Mouse (Mus musculus) layer of hippocampus, postnatal 10 days (tissue): Measurements from ENCODE around the gene Hebp1. TPM values are rescaled to one million over a fixed set of nuclear protein-coding genes. Genes with fewer than 3 reads are reported as not detected.

Experiments
- DNase-seq, 2 experiments: peaks; one replicate each; pipeline ENCODE4 v3.0.0; 2021; ENCODE audit warnings: low spot score in 2 of 2
- total RNA-seq, 2 experiments: library from RNA; stranded (reverse); gene quantifications; 2 replicates each; pipeline ENCODE4 v1.2.3; 2021

Hebp1 gene
- total RNA-seq, 2 experiments from 2014 or later: 44.2 to 44.6 TPM

DNA sequence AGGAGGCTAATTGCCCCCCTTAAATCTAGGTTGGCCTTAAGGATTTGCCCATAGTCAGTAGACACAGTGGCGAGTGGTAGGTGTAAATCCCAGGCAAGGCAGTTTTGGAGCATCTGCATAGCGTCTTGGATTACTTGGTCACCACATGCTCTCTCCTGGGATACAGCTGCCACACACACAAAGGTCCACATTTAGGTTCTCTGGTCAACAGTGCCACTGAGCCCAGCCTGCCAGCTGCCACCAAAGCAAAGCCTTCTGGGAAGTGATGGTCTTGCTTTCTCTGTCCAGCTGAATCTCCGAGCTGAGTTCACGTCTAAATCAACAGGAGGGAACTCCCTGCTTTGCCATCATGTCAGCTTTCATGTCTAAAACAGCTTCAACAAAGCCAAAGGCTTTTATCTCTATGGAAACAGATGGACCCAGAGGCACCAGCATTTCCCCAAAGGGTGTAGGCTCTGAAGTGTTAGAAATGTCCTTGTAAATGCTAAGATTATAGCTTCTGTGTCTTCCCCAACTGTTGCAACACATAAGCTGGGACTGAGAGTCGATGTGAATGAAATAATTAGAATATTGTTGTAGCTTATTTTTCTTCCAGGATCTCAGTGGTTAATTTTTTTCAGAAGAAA, 73.0 kb downstream of the Hebp1 start:
- no peak for DNase-seq

DNA sequence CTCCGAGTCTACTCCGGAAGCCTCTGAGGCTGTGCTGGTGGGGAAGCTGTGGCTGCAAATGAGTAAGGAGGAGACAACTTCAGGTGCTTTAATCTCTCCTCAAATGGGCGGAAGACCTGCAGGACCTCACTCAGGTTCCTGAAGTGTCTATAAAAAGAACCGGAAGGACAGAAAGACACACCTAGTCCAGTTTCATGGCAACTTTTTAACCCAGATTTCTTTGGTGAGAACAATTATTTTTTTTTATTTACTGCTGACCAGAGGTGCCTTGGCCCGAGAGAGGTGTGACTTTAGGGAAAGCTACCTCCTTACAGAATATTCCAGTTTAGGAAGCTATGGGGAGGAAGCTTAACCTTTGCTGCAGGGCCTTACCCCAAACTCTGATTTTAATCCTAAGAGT, 79.6 kb downstream of the Hebp1 start, which contains the start of gene Gprc5d:
TSS of gene Gprc5d (minus strand) at position 101 of the 400 bp plus-strand sequence.
- DNase-seq: no peak

- DNase-seq: no peak
These were observed 81.3 kb downstream of the Hebp1 start for GRCm38 (mm10) chr6:135116479-135116878.

DNA sequence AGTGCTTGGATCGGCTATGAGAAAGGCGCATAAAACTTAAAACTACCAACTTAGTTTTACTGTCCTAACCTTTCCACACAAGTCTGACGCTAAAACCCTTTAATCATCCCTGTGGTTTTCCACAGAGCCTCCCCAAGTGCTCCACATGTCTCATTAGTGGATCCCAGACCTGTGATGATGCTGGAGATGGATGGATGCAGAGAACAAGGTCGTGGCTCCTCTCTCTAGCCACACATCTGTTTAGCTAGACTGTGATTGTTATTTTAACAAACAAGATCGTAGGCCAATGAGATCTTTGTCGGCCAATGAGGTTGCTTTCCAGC, 84.7 kb downstream of the Hebp1 start:
- DNase-seq: no peak

DNA sequence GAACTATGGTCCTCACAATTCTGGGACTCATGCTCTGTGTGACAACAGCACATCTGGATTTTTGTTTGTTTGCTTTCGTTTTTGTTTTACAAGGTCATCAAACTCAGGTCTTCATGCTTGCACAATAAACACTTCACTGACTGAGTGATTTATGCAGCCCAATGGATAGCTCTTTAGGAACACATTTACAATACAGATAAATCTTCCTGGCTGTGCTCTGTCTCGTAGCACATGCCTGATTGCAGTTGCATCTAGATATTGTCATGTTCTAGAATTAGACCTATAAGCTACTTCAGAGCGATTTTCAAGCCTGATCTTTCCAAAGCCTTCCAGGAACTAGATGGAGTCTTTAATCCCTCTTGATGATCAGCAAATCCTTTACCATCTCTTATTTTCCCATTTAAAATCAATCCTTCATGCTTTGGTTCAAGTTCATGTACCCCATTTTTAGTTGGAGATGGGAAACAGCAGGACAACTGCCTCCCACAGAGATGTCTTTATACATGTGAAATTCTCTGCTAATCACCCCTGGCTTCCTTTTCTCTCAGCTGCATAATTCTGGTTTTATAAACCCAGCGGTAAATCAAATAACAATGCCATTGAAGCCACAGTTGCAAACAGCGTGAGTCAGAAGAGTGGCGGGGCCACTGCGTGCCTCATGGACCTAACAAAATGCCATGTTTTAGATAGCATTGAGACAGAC, 85.3 kb downstream of the Hebp1 start:
- no peak for DNase-seq

DNA sequence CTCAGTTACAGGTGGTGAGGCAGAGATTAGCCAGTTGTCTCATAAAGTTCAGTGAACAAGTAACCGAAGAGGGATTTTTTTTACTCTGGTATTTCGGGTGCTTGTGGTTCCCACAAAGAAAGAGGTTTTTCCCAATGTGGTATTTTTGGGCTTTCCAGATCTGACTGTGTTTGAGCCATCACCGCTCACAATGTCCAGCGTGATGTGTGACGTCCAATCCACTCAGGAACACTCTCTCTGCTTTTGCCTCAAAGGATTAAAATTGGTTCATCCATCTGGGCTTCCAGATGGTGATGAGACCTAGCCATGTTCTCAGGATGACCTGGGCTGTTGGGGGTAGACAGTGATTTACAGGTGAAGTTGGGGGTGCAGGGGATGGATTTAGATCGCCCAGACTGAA, 90.8 kb downstream of the Hebp1 start:
- no peak for DNase-seq

DNA sequence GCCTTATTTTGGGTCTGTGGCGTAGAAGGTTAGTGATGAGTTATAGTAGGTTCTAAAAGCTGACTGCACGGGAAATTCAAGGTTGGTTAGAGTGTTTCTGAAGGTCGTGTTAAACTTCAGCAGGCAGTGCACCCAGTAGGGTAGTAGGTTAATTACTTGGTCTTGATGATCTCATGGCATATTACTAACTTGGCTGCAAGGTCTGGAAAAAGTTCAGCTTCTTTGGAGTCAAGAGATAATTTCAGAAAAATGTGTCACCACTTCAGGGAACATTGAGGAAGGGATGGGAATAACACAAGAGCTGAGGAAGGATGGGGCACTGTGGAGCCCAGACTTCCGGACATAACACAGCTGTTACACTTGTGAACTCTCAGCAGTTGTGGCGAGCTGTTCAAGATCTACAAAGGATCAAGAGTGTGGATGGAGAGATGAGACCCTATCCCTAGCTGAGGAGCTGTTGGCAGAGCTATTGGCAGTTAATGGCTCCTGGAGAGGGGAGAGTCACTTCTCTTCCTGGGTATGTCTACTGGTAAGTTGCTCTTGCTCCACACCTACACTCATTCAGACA, 95.0 kb downstream of the Hebp1 start:
- no peak for DNase-seq

GRCm38 (mm10) chr6:135100787-135101472, 96.9 kb downstream of the Hebp1 start:
- no peak for DNase-seq

GRCm38 (mm10) chr6:135092798-135093470, 104.9 kb downstream of the Hebp1 start:
- peak; percentile 21 to 35 for DNase-seq

- no peak for DNase-seq
These were observed 107.2 kb downstream of the Hebp1 start for GRCm38 (mm10) chr6:135090661-135091060.

- peak; percentile 58 to 71 for DNase-seq
These were observed 108.0 kb downstream of the Hebp1 start for GRCm38 (mm10) chr6:135089786-135090185.

GRCm38 (mm10) chr6:135087721-135088451, 109.9 kb downstream of the Hebp1 start:
- DNase-seq: peak; percentile 94 to 96

Other genes starting within 250 kb of the Hebp1 start
- 1 to 10 TPM; 4.0 to 4.8 TPM for gene Apold1, start 216.3 kb downstream of the Hebp1 start, total RNA-seq
- 10 to 100 TPM; 52.4 to 55.2 TPM for gene Ddx47, start 186.4 kb downstream of the Hebp1 start, total RNA-seq
- gene Gprc5a, start 132.4 kb downstream of the Hebp1 start, total RNA-seq: under 1 TPM; 0.16 TPM
- gene Gprc5d, start 79.7 kb downstream of the Hebp1 start, total RNA-seq: not detected
- gene Fam234b, start within 50 bp of the Hebp1 start, total RNA-seq: 100 to 1,000 TPM; 112 to 127 TPM
- not detected for gene Gsg1, start 56.3 kb upstream of the Hebp1 start, total RNA-seq
- under 1 TPM in 1 of 2 experiments, not detected in 1; 0.37 TPM for gene Pbp2, start 112.4 kb upstream of the Hebp1 start, total RNA-seq
- gene Emp1, start 164.5 kb upstream of the Hebp1 start, total RNA-seq: 1 to 10 TPM; 5.4 to 5.5 TPM